Mouse (Mus musculus) liver, embryonic 12.5 days (tissue): ENCODE measurements at regions not wholly inside any gene's neighbourhood (a gene's known extent, or its start where the extent isn't known, plus 50 kb on each side); places are given as distances from the start of the nearest gene placed in this dataset.
"Not testable (repeated sequence)": the region's sequence is repeated elsewhere in the genome, so short reads cannot be mapped to it uniquely, and the experiment has no call there.

Experiments used
- ATAC-seq: fragments of 200-750 bp; cut with Nextera tagmentation; 2 replicates; pipeline ENCODE4 v1.8.0; 2017; ENCODE audit warnings: moderate number of reproducible peaks, mild to moderate bottlenecking, moderate library complexity
- H3K27ac ChIP-seq: fragments of 300-500 bp; sonication (generic); 2 replicates; pipeline ENCODE4 v1.5.1; 2016; ENCODE audit warnings: mild to moderate bottlenecking
- H3K27me3 ChIP-seq: fragments of 300-500 bp; sonication (generic); replicated peaks from 2 replicates; pipeline ENCODE4 v1.6.1; 2016; ENCODE audit warnings: mild to moderate bottlenecking, moderate library complexity
- H3K36me3 ChIP-seq: fragments of 300-500 bp; sonication (generic); 2 replicates; pipeline ENCODE4 v1.6.1; 2016; ENCODE audit warnings: mild to moderate bottlenecking, moderate library complexity
- H3K4me1 ChIP-seq: fragments of 300-500 bp; sonication (generic); 2 replicates; pipeline ENCODE4 v1.6.1; 2016
- H3K4me2 ChIP-seq: fragments of 300-500 bp; sonication (generic); 2 replicates; pipeline ENCODE4 v1.6.1; 2016; ENCODE audit warnings: mild to moderate bottlenecking, moderate library complexity
- H3K4me3 ChIP-seq: fragments of 300-500 bp; sonication (generic); 2 replicates; pipeline ENCODE4 v1.5.1; 2016; ENCODE audit warnings: mild to moderate bottlenecking, moderate library complexity
- H3K9ac ChIP-seq: fragments of 300-500 bp; sonication (generic); 2 replicates; pipeline ENCODE4 v1.6.1; 2016; ENCODE audit warnings: mild to moderate bottlenecking, moderate library complexity
- H3K9me3 ChIP-seq: fragments of 300-500 bp; sonication (generic); replicated peaks from 2 replicates; pipeline ENCODE4 v1.6.1; 2016; ENCODE audit warnings: mild to moderate bottlenecking, moderate library complexity
- WGBS: fragments of 180-500 bp; shearing (Covaris S2); methylation state at CpG from one replicate; pipeline ENCODE4 v1.1.7; 2016; ENCODE audit not compliant: insufficient replicate concordance; 5-methylcytosine and 5-hydroxymethylcytosine counted together

DNA sequence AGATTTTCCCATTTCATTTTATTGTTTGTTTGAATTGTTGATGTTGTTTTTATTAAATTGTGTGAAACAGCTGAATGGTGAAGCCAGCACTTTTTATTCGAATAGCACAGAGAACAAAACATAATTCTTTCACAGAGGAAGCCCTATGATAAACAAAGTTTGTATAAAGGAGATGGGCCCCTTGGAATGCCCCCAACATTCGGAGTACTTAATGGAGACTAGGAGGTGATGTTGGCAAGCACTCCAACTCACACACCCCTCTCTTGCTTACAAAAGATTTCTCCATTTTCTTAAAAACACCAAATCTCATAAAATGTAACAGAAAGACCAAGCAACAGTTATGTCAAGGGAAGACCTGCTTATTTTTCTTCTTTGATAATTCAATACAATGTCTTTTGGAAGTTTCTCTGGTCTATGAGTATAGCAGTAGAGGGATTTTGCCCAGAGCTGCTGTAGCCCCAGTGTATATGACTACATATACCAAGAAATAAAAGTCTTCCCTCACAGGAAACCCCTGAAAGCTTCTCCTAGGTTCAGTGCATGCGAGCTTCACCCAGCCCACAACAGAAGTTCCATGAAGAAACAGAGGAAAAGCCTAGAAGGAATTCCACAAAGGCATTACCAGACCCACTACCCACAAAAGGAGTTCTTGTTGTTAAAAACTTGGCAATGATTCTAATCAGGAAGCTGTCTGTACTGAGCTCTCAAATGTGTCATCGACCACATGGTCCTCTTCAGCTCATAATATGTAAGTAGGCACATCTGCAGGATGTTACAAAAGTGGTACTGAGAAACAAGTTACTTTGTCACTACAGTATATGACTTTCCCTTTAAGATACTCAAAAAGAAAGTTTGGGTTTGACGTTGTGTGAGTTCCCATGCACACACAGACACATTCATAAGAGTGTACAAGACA lies 543.1 kb upstream of the Klf6 start:
- ATAC-seq, result no peak
- Histone ChIP-seq H3K27me3 (no peaks in the 10 kb centered on the region), H3K9me3 (no peaks in the 10 kb centered on the region), H3K4me3 (no peak overlapping the region), H3K36me3 (no peaks in the 10 kb centered on the region), H3K4me2 (no peak overlapping the region), H3K9ac (no peak overlapping the region), H3K27ac (no peak overlapping the region), H3K4me1 (no peaks in the 10 kb centered on the region)
- 45% methylated on average over 5 of the region's 5 CpGs for WGBS

DNA sequence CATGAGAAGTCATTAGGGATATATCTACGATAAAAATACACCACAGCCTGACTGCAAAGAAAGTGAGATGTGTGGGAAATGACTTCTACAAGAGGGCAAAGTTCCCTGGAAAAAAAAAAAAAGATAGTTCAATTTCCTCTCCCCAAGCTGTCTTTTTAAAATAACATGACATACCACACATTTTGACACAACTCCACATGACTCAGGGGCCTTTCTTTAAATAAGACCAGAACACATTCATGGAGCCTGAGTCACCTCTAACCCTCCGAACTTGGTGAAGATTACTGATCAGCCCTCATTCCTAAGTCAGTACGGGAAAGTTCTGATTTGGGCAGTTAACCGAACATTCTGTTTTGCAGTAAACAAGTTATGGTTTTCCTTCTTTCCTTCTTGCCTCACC lies 515.6 kb upstream of the Klf6 start:
- Histone ChIP-seq H3K9ac (no peak overlapping the region), H3K4me3 (no peak overlapping the region), H3K27me3 (no peaks in the 10 kb centered on the region), H3K4me1 (no peaks in the 10 kb centered on the region), H3K4me2 (no peak overlapping the region), H3K9me3 (no peaks in the 10 kb centered on the region), H3K27ac (no peak overlapping the region), H3K36me3 (no peaks in the 10 kb centered on the region)
- WGBS, result 58% methylated on average over 4 of the region's 4 CpGs
- no peak for ATAC-seq

DNA sequence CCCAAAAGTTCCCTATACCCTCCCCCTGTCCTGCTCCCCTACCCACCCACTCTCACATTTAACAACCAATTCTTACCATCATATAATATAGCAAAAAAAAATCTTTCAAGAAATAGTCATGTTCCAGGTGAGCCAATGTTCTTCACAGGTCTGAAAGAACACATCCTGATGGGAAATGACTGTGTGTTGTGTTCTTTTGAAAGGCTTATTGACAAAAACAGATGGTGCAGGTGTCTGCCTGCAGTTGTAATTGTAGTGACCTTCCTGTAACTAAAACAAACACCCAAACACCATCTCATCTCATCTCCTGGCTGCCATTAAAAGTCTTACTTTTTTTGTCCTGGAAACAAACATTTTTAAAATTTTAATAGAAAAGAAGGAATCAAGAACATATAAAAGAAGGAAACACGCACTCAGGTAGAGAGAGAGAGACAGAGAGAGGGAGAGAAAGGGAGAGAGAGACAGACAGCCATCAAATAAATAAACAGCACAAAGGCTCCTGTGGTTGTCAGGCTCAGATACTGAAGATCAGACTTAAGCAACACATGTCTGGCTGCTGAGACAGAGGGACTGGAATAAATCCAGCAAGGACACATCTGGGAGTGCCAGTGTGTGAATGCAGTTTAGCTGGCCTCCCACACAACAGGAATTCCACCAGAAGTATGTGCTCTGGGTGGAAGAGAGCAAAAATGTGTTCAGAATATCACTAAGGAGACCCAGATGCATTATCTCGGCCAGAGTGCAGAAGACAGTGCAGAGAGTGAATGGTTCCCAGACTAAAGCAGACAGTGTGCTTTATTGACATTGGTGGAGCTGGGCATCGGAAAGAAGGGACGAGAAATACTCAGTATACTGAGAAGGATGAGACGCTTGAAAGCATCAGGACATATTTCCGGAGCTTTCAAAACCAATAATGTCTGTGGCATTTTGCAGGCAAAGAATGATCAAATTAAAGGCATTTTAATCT lies 513.5 kb upstream of the Klf6 start:
- Histone ChIP-seq H3K9ac (no peak overlapping the region), H3K36me3 (no peaks in the 10 kb centered on the region), H3K27ac (no peak overlapping the region), H3K4me3 (no peak overlapping the region), H3K4me1 (no peaks in the 10 kb centered on the region), H3K27me3 (no peaks in the 10 kb centered on the region), H3K9me3 (no peaks in the 10 kb centered on the region), H3K4me2 (no peak overlapping the region)
- ATAC-seq, result no peak
- 63% methylated on average over 6 of the region's 6 CpGs for WGBS

DNA sequence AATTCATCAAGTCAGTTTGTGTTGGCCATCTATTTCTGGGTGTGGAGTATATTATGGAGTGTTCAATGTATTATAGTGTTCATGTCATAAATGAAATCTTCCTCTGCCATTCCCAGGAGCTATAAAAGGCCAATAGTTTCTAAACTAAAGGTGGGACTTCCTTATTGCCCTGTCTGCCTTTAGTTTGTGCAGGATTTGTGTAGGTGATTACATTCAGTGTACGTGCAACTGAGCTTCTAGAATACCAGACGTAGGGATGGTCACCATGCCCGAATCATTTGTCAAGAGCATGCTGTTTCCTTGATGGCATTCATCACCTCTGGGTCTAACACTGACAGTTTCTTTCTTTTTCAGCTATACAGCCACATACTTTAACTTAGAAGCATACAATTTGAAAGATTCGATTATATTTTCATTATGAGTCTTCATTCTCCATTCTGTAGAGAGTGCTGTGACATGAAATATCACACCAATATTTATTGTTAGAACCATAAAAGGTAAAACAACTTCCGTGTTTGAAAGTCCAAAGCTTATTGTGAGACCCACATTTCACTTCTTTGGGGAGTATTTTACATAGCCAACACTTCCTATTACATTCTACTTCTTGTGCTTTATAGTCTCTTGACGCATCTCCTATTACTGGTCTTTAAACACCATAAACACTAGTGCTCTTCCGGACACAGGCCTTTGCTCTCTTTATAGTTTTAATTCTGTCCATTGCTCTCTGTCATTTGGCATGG lies 494.1 kb upstream of the Klf6 start:
- H3K9me3 ChIP-seq, result no peaks in the 10 kb centered on the region
- H3K9ac ChIP-seq, result no peak overlapping the region
- ATAC-seq, result no peak
- no peak overlapping the region for H3K4me2 ChIP-seq
- no peaks in the 10 kb centered on the region for H3K27me3 ChIP-seq
- H3K4me1 ChIP-seq, result no peaks in the 10 kb centered on the region
- WGBS, result 61% methylated on average over 7 of the region's 7 CpGs
- no peak overlapping the region for H3K4me3 ChIP-seq
- no peak overlapping the region for H3K27ac ChIP-seq
- no peaks in the 10 kb centered on the region for H3K36me3 ChIP-seq

DNA sequence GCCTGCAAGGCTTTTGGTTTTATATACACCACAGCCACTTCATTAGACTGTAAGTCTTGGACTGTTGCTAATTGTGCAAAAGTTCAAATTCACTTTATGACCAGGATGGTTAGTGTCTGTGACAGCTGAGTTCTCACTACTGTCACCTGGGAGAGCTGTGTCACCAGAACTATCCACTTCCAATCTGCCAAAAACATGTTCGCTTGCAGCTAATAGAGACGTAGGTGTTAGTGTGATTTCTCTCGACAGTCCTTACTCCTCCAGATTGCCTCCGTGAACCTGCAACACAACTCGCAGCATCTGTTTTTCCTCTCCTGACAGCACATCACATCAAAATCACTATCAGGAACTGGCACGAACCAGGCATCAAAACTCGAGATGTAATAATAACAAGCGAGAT lies 491.3 kb upstream of the Klf6 start:
- no peak overlapping the region for H3K9ac ChIP-seq
- 66% methylated on average over 8 of the region's 8 CpGs for WGBS
- no peaks in the 10 kb centered on the region for H3K36me3 ChIP-seq
- H3K27me3 ChIP-seq, result no peaks in the 10 kb centered on the region
- ATAC-seq, result no peak
- H3K4me1 ChIP-seq, result no peaks in the 10 kb centered on the region
- no peak overlapping the region for H3K4me3 ChIP-seq
- no peak overlapping the region for H3K4me2 ChIP-seq
- no peak overlapping the region for H3K27ac ChIP-seq
- H3K9me3 ChIP-seq, result no peaks in the 10 kb centered on the region

DNA sequence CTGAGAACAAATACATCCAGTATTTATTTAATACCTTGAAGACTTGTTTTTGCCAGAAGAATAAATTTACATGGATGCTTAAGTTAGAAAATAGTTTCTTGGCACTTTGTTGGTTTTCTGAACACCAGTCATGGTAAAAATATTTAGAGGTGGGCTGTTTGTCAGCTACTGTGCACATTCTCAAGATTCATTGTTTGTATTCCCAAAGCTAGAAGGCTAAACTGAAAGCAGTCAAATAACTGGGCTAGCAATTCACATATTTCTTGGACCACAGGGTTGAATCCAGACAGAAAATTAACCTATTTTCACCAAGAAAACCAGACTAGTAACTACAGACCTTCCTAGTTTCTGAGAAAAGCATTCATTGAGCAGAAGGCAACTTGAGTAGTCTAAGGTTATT lies 488.1 kb upstream of the Klf6 start:
- no peak overlapping the region for H3K9ac ChIP-seq
- H3K4me1 ChIP-seq, result no peaks in the 10 kb centered on the region
- ATAC-seq, result no peak
- no peaks in the 10 kb centered on the region for H3K27me3 ChIP-seq
- no peaks in the 10 kb centered on the region for H3K36me3 ChIP-seq
- H3K27ac ChIP-seq, result no peak overlapping the region
- H3K4me2 ChIP-seq, result no peak overlapping the region
- no peak overlapping the region for H3K4me3 ChIP-seq
- H3K9me3 ChIP-seq, result no peaks in the 10 kb centered on the region

DNA sequence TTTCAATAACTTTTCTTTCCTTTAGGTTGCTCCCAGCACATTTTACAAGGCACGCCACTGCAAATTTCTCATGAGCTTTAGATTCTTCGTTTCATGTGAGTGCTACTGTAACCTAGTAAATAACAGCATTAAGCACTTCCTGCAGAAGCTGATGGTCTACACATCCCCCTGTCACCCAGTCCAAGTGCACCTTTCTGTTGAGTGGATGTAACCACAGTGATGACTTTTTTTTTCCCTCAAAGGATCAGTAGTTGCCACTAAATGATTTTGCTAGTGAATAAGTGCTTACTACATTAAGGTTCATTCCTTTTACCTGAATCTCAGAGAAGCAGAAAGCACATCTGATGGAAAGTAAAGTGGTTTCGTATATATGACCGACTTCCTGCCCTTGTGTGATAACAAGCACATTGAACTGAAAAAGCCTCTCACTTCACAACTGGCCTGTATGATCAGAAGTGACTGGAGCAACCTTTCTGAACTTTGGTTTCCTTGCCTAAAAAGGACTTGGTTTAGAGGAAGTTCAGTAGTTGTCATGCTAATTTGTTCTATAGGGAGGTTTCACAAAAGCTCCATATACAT lies 453.0 kb upstream of the Klf6 start:
- Histone ChIP-seq H3K9me3 (no peaks in the 10 kb centered on the region), H3K36me3 (no peaks in the 10 kb centered on the region), H3K4me3 (no peak overlapping the region), H3K4me2 (no peak overlapping the region), H3K27me3 (no peaks in the 10 kb centered on the region), H3K9ac (no peak overlapping the region), H3K4me1 (no peaks in the 10 kb centered on the region), H3K27ac (no peak overlapping the region)
- 61% methylated on average over 4 of the region's 4 CpGs for WGBS
- no peak for ATAC-seq

DNA sequence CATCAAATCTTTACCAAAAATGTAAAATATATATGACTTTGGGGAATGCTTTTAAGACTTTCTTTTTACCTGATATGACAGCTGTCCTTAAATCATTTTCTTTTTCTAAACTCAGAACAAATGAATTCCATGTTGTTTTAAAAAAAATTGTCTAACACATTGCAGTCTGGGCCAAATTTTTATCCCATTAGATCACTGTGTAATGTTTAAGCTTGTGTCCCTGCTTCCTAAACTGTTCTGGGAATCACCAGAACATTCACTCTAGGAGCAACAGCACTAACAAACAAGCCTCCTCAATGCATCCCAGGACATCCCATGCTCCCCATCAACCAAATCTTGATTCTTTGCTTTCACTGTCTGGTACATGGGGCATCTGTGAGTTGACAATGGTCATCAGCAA lies 449.2 kb upstream of the Klf6 start:
- Histone ChIP-seq H3K27me3 (no peaks in the 10 kb centered on the region), H3K36me3 (no peaks in the 10 kb centered on the region), H3K4me1 (no peaks in the 10 kb centered on the region), H3K9me3 (no peaks in the 10 kb centered on the region), H3K27ac (no peak overlapping the region), H3K9ac (no peak overlapping the region), H3K4me2 (no peak overlapping the region), H3K4me3 (no peak overlapping the region)
- ATAC-seq, result no peak

DNA sequence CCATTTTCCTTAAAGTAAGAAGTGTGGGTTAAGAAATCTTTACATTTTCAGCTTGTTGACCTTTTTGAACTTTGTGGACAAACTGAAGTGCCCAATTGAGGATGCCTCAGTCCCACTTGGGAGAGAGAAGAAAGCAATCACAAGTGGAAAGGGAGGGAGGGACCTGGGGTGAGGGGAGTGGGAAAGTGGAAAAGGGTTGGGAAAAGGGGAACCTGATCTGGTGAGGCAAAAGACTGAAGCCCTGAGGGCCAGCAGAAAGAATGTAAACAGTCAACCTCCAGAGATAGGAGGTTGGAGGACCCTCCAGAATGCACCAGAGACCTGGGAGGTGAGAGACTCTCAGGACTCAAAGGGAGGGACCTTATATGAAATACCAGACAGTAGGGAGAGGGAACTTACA lies 448.3 kb upstream of the Klf6 start:
- H3K27me3 ChIP-seq, H3K9ac ChIP-seq, H3K27ac ChIP-seq, H3K4me1 ChIP-seq, H3K4me2 ChIP-seq, H3K9me3 ChIP-seq, ATAC-seq, H3K4me3 ChIP-seq, H3K36me3 ChIP-seq: not testable (repeated sequence)

DNA sequence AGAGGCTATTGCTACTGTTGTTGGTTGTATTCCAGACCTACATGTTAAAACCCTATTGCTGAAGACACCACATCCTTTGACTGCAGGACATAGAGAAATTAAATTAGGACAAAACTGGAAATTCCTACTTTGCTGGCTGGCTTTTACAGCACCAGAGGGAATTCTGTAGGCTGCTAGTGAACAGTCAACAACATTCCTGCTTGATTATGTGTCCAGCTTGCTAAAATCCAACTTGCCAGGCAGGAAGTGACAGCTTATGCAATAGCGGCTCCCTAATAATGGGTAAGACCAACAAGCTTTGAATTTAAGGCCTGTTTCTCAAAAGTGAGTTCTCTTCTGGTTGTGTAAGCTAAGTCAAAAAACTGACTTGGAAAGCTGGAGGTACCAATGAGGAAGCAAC lies 437.2 kb upstream of the Klf6 start:
- Histone ChIP-seq H3K36me3 (no peaks in the 10 kb centered on the region), H3K27me3 (no peaks in the 10 kb centered on the region), H3K9ac (no peak overlapping the region), H3K4me3 (no peak overlapping the region), H3K4me1 (no peaks in the 10 kb centered on the region), H3K27ac (no peak overlapping the region), H3K4me2 (no peak overlapping the region), H3K9me3 (no peaks in the 10 kb centered on the region)
- no peak for ATAC-seq
- WGBS, result 70% methylated on average over 1 of the region's 1 CpGs

DNA sequence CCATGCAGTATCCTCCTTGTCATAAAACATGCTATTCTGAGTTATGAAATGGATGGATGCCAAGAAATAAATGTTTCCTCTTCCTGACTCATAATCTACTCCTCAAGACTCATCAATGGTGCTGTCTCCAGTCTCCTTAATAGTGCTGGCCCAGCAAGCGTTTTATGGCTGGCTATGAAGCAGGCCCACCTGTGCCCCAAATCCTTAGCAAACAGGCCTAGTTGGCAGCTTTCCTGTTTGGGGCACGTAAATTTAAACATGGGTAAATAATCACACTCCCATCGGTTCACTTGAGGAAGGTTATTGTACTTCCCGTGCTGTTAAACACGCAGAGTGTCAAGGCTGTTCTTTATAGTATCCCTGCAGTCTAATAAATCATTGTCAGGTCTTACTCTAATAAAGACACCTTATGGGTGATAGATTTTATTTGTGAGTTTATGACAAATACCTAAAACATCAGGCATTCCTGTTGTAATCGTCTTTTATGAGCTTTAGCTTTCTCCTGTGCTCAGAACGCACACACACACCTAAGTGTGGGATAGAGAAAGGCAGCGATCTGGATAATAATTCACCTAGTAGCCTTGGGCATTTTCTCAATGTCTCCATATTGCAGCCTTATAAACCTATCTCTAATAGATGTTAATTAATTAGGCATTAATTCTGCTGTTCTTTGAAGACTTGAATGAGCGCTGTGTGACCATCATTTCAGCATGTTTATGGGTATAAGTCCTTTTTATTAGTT lies 435.6 kb upstream of the Klf6 start:
- no peaks in the 10 kb centered on the region for H3K9me3 ChIP-seq
- 73% methylated on average over 9 of the region's 9 CpGs for WGBS
- H3K4me2 ChIP-seq, result no peak overlapping the region
- no peak overlapping the region for H3K4me3 ChIP-seq
- no peaks in the 10 kb centered on the region for H3K36me3 ChIP-seq
- H3K9ac ChIP-seq, result no peak overlapping the region
- H3K4me1 ChIP-seq, result no peaks in the 10 kb centered on the region
- no peak for ATAC-seq
- H3K27me3 ChIP-seq, result no peaks in the 10 kb centered on the region
- H3K27ac ChIP-seq, result no peak overlapping the region
